Mouse (Mus musculus): Measurements from ENCODE around the gene Cryab. TPM values are rescaled to one million over a fixed set of nuclear protein-coding genes. Genes with fewer than 3 reads are reported as not detected.

The Cryab gene
- total and polyA plus RNA-seq, 3 experiments = not detected

GRCm38 (mm10) chr9:50756711-50757110 lies 5.6 kb downstream of the Cryab start:
- H3K9ac ChIP-seq (ENCODE audit: control insufficient read depth, low read depth, low read length, poor library complexity, severe bottlenecking) = no peak overlapping the region
- H3K9me3 ChIP-seq (replicated peaks; ENCODE audit: insufficient read depth, low read length) = no peaks in the 10 kb centered on the region
- peaks cover 3 to 5% of the 10 kb centered on the region in 2 experiments for H3K27me3 ChIP-seq (ENCODE audit: control insufficient read depth in 1 of 2, insufficient read depth in 2 of 2, low read length in 2 of 2)
- H3K4me3 ChIP-seq (ENCODE audit: control insufficient read depth in 1 of 2, insufficient read depth in 1 of 2, low read depth in 2 of 2, low read length in 2 of 2) = no peak overlapping the region
- no peaks in the 10 kb centered on the region for H3K79me2 ChIP-seq (ENCODE audit: control insufficient read depth, insufficient read depth, low read length, poor library complexity)
- DNase-seq (ENCODE audit: low read depth, low spot score) = no peak
- no peaks in the 10 kb centered on the region for H3K36me3 ChIP-seq (ENCODE audit: control insufficient read depth in 1 of 2, insufficient read depth in 2 of 2, low read length in 2 of 2)
- no peak for TF ChIP-seq SMC3 (IDR thresholded peaks at IDR 0.05; ENCODE audit: low read depth, low read length)
- TF ChIP-seq RAD21 (IDR thresholded peaks at IDR 0.05; ENCODE audit: low read depth, low read length) = no peak
- no peak for TF ChIP-seq ELF1 (IDR thresholded peaks at IDR 0.05; ENCODE audit: low read depth, low read length)
- TF ChIP-seq CHD1 (IDR thresholded peaks at IDR 0.05; ENCODE audit: low read depth, low read length) = no peak
- no peak for TF ChIP-seq MYB (IDR thresholded peaks at IDR 0.05; ENCODE audit: low read depth, low read length)
- TF ChIP-seq POLR2A (IDR thresholded peaks at IDR 0.05; ENCODE audit: control insufficient read depth in 1 of 2, insufficient read depth in 1 of 2, low read depth in 1 of 2, low read length in 2 of 2, poor library complexity in 1 of 2) = no peak
- TF ChIP-seq JUND (IDR thresholded peaks at IDR 0.05; ENCODE audit: low read depth, low read length) = no peak
- no peak for TF ChIP-seq ZMIZ1 (IDR thresholded peaks at IDR 0.05; ENCODE audit: low read depth, low read length)
- TF ChIP-seq GABPA (IDR thresholded peaks at IDR 0.05; ENCODE audit: low read depth, low read length) = no peak
- no peak for TF ChIP-seq MAFK (IDR thresholded peaks at IDR 0.05; ENCODE audit: borderline replicate concordance, low read depth, low read length)
- TF ChIP-seq BHLHE40 (IDR thresholded peaks at IDR 0.05; ENCODE audit: borderline replicate concordance, low read depth, low read length) = no peak
- no peak for TF ChIP-seq MAX (IDR thresholded peaks at IDR 0.05; ENCODE audit: low read length)
- TF ChIP-seq USF1 (IDR thresholded peaks at IDR 0.05; ENCODE audit: low read depth, low read length) = no peak
- TF ChIP-seq TCF12 (IDR thresholded peaks at IDR 0.05; ENCODE audit: low read depth, low read length) = no peak
- TF ChIP-seq HCFC1 (IDR thresholded peaks at IDR 0.05; ENCODE audit: low read depth, low read length) = no peak
- H3K27ac ChIP-seq (ENCODE audit: control insufficient read depth, low read depth, low read length) = no peak overlapping the region
- H3K4me1 ChIP-seq (ENCODE audit: control insufficient read depth in 1 of 2, insufficient read depth in 2 of 2, low read length in 2 of 2) = no peaks in the 10 kb centered on the region

DNA sequence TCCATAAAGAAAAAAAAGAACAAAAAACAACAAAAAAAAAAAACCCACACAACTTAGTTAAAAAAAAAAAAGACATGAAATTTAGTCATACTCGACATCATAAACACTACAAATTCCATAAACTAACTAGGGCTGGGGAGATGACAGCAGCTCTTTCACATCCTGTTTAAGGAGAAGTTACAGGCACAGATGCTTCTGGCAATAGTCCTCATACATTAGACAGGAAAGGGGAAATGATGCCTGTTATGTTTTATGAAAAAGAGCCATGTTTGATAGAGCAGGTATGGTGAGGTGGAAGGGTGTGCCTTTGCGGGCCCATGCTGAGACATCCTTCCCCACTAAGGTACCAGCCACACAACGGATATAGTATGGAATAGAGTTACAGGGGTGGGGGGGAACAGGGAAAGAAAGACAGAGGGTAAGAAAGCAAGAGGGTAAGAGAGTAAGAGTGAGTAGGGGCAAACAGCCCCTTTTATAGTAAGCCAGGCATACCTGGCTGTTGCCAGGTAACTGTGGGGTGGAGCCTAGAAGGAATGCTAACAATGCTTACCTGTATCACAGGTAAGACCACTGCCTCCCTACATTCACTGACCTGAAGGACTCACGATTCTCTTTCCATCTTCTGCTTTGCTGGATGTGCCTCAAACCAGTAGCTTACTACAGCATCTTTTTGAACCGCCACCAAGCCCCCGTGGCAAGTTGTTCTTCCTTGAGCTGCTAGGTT lies 10.6 kb downstream of the Cryab start:
- no peak overlapping the region for H3K4me3 ChIP-seq (ENCODE audit: control insufficient read depth in 1 of 2, insufficient read depth in 1 of 2, low read depth in 2 of 2, low read length in 2 of 2)
- no peak overlapping the region for H3K9ac ChIP-seq (ENCODE audit: control insufficient read depth, low read depth, low read length, poor library complexity, severe bottlenecking)
- H3K9me3 ChIP-seq (replicated peaks; ENCODE audit: insufficient read depth, low read length) = no peaks in the 10 kb centered on the region
- no peaks in the 10 kb centered on the region for H3K79me2 ChIP-seq (ENCODE audit: control insufficient read depth, insufficient read depth, low read length, poor library complexity)
- no peak for TF ChIP-seq GABPA (IDR thresholded peaks at IDR 0.05; ENCODE audit: low read depth, low read length)
- TF ChIP-seq MYC (IDR thresholded peaks at IDR 0.05; ENCODE audit: low read depth, low read length) = no peak
- no peak for TF ChIP-seq POLR2A (IDR thresholded peaks at IDR 0.05; ENCODE audit: control insufficient read depth in 1 of 2, insufficient read depth in 1 of 2, low read depth in 1 of 2, low read length in 2 of 2, poor library complexity in 1 of 2)
- no peak for TF ChIP-seq MXI1 (IDR thresholded peaks at IDR 0.05; ENCODE audit: low read depth, low read length)
- TF ChIP-seq ZKSCAN1 (IDR thresholded peaks at IDR 0.05; ENCODE audit: low read depth, low read length) = no peak
- no peak for TF ChIP-seq SIN3A (IDR thresholded peaks at IDR 0.05; ENCODE audit: low read length)
- TF ChIP-seq RAD21 (IDR thresholded peaks at IDR 0.05; ENCODE audit: low read depth, low read length) = no peak
- TF ChIP-seq SMC3 (IDR thresholded peaks at IDR 0.05; ENCODE audit: low read depth, low read length) = no peak
- TF ChIP-seq TCF12 (IDR thresholded peaks at IDR 0.05; ENCODE audit: low read depth, low read length) = no peak
- TF ChIP-seq E2F4 (IDR thresholded peaks at IDR 0.05; ENCODE audit: borderline replicate concordance, low read depth, low read length) = no peak
- TF ChIP-seq JUND (IDR thresholded peaks at IDR 0.05; ENCODE audit: low read depth, low read length) = no peak
- no peak for TF ChIP-seq EP300 (IDR thresholded peaks at IDR 0.05; ENCODE audit: low read depth in 1 of 2, low read length in 2 of 2)
- no peak for TF ChIP-seq ZMIZ1 (IDR thresholded peaks at IDR 0.05; ENCODE audit: low read depth, low read length)
- TF ChIP-seq ZC3H11A (IDR thresholded peaks at IDR 0.05; ENCODE audit: low read depth, low read length) = no peak
- no peak for TF ChIP-seq POLR2AphosphoS5 (IDR thresholded peaks at IDR 0.05; ENCODE audit: borderline replicate concordance, low read depth, low read length)
- no peak for TF ChIP-seq TAL1 (IDR thresholded peaks at IDR 0.05; ENCODE audit: low read length)
- no peak for TF ChIP-seq NELFE (IDR thresholded peaks at IDR 0.05; ENCODE audit: low read depth, low read length)
- H3K27ac ChIP-seq (ENCODE audit: control insufficient read depth, low read depth, low read length) = no peak overlapping the region
- no peak for DNase-seq (ENCODE audit: low read depth, low spot score)
- H3K36me3 ChIP-seq (ENCODE audit: control insufficient read depth in 1 of 2, insufficient read depth in 2 of 2, low read length in 2 of 2) = no peaks in the 10 kb centered on the region
- no peaks in the 10 kb centered on the region for H3K4me1 ChIP-seq (ENCODE audit: control insufficient read depth in 1 of 2, insufficient read depth in 2 of 2, low read length in 2 of 2)
- peaks cover 1 to 3% of the 10 kb centered on the region in 2 experiments; a peak in 3 of 4 replicates for H3K27me3 ChIP-seq (ENCODE audit: control insufficient read depth in 1 of 2, insufficient read depth in 2 of 2, low read length in 2 of 2)
